Mouse (Mus musculus) ES-Bruce4 (cell line): ENCODE measurements around the gene Kifc3. TPM values are rescaled to one million over a fixed set of nuclear protein-coding genes. Genes with fewer than 3 reads are reported as not detected.
A peak's percentile ranks its signal among the peaks of the same experiment; 100 is the strongest.

ENCODE experiments used
- H3K27ac ChIP-seq: 2 replicates; pipeline ENCODE4 v1.5.1; 2012; ENCODE audit warnings: low read length, inconsistent platforms; ENCODE audit not compliant: insufficient read depth
- H3K27me3 ChIP-seq: 2 replicates; pipeline ENCODE4 v1.6.1; 2012; ENCODE audit warnings: mild to moderate bottlenecking, low read length, inconsistent platforms; ENCODE audit not compliant: control insufficient read depth, poor library complexity, insufficient read depth, severe bottlenecking
- H3K36me3 ChIP-seq: 2 replicates; pipeline ENCODE4 v1.6.1; 2012; ENCODE audit warnings: inconsistent platforms, mild to moderate bottlenecking, low read length, moderate library complexity; ENCODE audit not compliant: control insufficient read depth, poor library complexity, insufficient read depth, severe bottlenecking
- H3K4me1 ChIP-seq: one replicate; pipeline ENCODE4 v1.8.1; 2011; ENCODE audit warnings: low read length; ENCODE audit not compliant: control insufficient read depth, insufficient read depth
- H3K4me3 ChIP-seq: 2 replicates; pipeline ENCODE4 v1.5.1; 2011; ENCODE audit warnings: low read depth, mild to moderate bottlenecking, low read length
- H3K9ac ChIP-seq: 2 replicates; pipeline ENCODE4 v1.6.1; 2012; ENCODE audit warnings: low read depth, mild to moderate bottlenecking, inconsistent platforms; ENCODE audit not compliant: poor library complexity, severe bottlenecking
- H3K9me3 ChIP-seq: replicated peaks from 2 replicates; pipeline ENCODE4 v1.6.1; 2012; ENCODE audit warnings: mild to moderate bottlenecking, low read length, inconsistent platforms; ENCODE audit not compliant: control insufficient read depth, poor library complexity, insufficient read depth, severe bottlenecking
- CTCF ChIP-seq: IDR thresholded peaks from one replicate; pipeline ENCODE4 v1.8.1; 2011; ENCODE audit warnings: low read depth, low read length
- EP300 ChIP-seq: IDR thresholded peaks from 2 replicates; pipeline ENCODE4 v1.6.1; 2011; ENCODE audit warnings: low read depth, low read length; ENCODE audit not compliant: insufficient read depth
- POLR2A ChIP-seq: IDR thresholded peaks from one replicate; pipeline ENCODE4 v1.8.1; 2011; ENCODE audit warnings: low read length; ENCODE audit not compliant: insufficient read depth
- polyA plus RNA-seq: library from polyadenylated mRNA; stranded (reverse); fragments of >200 nt; gene quantifications from 2 replicates; pipeline ENCODE4 v1.2.4, GENCODE M21; 2011; ENCODE audit warnings: low read depth; ENCODE audit not compliant: missing spikeins, insufficient read depth, insufficient read length

Gene Kifc3
- polyA plus RNA-seq, 1 experiment, result 19.0 TPM

DNA sequence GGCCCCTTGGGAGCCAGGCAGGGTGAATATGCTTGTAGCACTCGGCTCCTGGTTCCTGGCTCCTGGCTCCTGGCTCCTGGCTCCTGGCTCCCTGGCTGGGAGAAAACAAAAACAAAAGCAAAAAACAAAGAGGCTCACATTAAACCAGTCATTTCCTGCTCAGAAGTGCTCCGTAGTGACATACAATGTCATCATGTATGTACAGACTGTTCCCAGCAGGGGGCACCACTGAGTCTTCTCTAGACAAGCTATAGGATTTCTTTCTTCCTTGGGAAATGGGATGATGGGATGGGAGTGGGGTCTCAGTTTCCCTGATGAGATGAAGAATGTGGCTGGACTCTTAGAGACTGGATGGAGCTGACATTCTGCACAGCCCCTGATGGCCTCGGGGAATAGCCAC lies 135.0 kb downstream of the Kifc3 start:
- Histone ChIP-seq H3K36me3 (no peaks in the 10 kb centered on the region), H3K4me3 (no peak overlapping the region), H3K27me3 (no peaks in the 10 kb centered on the region), H3K9me3 (no peaks in the 10 kb centered on the region), H3K9ac (no peak overlapping the region), H3K4me1 (no peaks in the 10 kb centered on the region), H3K27ac (no peak overlapping the region)
- TF ChIP-seq CTCF (peak; percentile 9), EP300 (no peak)

DNA sequence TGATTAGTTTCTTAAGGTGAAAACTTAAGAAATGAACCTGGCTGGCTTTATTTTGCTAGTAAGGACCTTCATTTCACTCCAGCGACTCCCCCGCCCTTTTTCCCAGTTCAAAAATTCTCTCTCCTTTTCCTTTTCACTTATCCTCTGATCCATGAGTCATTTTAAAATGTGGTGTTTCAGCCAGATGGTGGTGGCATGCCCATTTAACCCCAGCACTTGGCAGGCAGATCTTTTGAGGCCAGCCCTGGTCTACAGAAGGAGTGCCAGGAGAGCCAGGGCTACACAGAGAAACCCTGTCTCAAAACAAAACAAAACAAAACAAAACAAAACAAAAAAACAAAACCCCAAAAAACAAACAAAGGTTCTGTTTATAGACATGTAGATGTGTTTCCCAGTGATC lies 138.1 kb downstream of the Kifc3 start:
- no peak for TF ChIP-seq POLR2A
- no peak for TF ChIP-seq CTCF
- no peak for TF ChIP-seq EP300
- H3K36me3 ChIP-seq, result no peaks in the 10 kb centered on the region
- no peaks in the 10 kb centered on the region for H3K9me3 ChIP-seq
- H3K27me3 ChIP-seq, result no peaks in the 10 kb centered on the region
- H3K4me1 ChIP-seq, result no peaks in the 10 kb centered on the region
- no peak overlapping the region for H3K9ac ChIP-seq
- no peak overlapping the region for H3K4me3 ChIP-seq
- H3K27ac ChIP-seq, result no peak overlapping the region

DNA sequence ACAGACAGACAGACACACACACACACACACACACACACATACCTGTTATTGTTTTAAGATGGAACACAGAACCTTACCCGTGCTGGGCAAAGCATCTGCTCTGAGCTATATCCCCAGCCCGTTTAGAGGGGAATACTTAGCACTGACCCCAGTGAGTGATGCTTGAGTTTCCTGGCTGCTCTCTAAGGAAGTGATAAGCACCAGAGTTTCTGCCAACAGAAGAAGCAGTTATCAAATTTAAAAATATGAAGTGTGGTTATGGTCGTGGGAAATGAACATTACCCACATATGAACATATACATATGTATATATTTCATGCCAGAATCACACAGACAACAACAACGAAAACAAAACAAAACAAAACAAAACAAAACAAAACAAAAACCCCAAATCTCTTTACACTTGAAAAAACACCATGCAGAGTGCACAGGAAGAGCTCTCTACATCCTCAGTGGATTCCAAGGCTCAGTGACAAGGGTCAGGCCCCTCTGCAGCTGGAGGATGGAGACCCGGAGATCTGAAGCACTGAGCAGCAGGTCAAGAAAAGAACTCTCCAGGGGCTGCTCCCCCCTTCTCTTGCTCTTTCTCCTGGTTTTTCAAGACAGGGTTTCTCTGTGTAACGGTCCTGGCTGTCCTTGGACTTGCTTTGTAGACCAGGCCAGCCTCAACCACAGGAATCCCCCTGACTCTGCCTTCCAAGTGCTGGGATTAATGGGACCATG lies 142.6 kb downstream of the Kifc3 start:
- H3K27ac ChIP-seq, result no peak overlapping the region

DNA sequence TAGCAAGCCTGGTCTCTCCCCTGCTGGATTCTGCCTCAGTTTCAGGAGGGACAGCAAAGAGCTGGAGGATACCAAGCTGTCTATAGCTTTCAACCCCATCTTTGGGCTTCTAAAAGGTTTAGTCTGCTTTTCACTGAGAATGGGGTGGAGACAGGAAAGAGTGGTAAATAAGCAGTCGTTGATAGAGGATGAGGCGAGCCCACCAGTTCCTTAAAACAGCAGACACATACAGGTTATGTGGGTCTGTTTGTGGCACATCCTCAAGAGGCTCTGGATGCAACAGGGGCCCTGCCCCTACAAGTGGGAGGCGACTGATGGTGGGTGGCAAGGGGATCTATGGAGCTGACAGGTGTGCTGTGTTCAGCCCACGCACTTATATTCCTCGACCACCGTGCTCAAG lies 144.0 kb downstream of the Kifc3 start:
- H3K27me3 ChIP-seq, result no peaks in the 10 kb centered on the region
- no peaks in the 10 kb centered on the region for H3K4me1 ChIP-seq
- no peak overlapping the region for H3K4me3 ChIP-seq
- H3K36me3 ChIP-seq, result no peaks in the 10 kb centered on the region
- no peak overlapping the region for H3K27ac ChIP-seq
- no peaks in the 10 kb centered on the region for H3K9me3 ChIP-seq
- no peak for TF ChIP-seq POLR2A
- no peak for TF ChIP-seq EP300
- TF ChIP-seq CTCF, result no peak
- H3K9ac ChIP-seq, result no peak overlapping the region

More for the DNA sequence above, 142.6 kb downstream of the Kifc3 start:
- no peak overlapping the region for H3K4me3 ChIP-seq
- no peaks in the 10 kb centered on the region for H3K27me3 ChIP-seq
- TF ChIP-seq EP300, result no peak
- no peak for TF ChIP-seq CTCF
- no peak for TF ChIP-seq POLR2A
- no peaks in the 10 kb centered on the region for H3K36me3 ChIP-seq
- H3K9ac ChIP-seq, result no peak overlapping the region
- no peaks in the 10 kb centered on the region for H3K9me3 ChIP-seq
- H3K4me1 ChIP-seq, result no peaks in the 10 kb centered on the region

DNA sequence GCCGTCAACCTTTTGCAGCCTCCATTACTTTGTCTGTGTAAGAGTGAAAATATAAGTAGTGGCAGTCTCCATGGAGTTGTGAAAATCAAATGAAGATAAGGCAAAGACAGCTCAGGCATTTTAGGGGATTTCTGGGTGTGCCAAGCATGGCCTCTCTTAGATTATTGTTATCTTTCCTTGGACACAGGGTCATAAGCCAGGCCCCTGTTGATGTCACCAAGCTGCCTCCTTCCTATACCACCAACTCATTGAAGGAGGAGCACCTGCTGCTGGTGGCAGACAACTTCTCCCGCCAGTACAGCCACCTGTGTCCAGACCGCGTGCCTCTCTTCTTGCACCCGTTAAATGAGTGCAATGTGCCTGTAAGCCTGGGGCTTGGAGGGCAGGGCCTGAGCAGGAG lies 146.2 kb downstream of the Kifc3 start:
- Histone ChIP-seq H3K27me3 (no peaks in the 10 kb centered on the region), H3K27ac (no peak overlapping the region)
- no peak for TF ChIP-seq CTCF
- no peak for TF ChIP-seq EP300
- TF ChIP-seq POLR2A, result no peak

DNA sequence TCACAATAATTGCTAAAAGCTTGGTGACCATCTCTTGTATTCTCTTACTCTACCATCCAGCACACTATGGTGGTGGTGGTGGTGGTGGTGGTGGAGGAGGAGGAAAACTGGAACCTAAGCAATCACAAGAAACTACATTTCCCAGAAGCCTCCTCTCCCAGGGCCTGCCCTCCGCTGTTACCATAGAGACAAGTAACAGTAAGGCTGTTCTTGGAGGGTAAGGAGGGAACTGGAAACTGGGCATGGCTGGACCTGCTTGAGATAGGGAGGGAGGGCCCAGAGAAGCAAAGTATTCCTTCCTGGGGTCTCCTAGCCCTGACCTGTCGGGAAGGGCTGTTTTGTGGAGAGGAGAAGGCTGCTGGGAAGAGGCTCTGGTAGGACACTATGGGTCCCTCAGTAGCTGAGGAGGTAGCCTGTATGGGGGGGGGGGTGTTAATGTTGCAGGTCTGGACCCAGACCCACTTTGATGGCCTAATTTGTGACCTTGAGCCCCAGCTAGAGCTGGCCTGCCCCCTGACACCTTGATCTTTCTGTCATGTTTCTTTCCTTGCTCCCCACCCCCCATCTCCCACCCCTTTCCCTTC lies 147.6 kb downstream of the Kifc3 start, which contains the start of gene Drc7:
Drc7 (plus strand) TSS at position 177 of the 584 bp plus-strand sequence.
- Histone ChIP-seq H3K4me3 (no peak within 1 kb of the TSS), H3K9ac (no peak within 1 kb of the TSS)
- TF ChIP-seq CTCF (no peak), EP300 (no peak), POLR2A (no peak)

More for the DNA sequence above, 146.2 kb downstream of the Kifc3 start:
- Histone ChIP-seq H3K4me3 (no peak overlapping the region), H3K9me3 (no peaks in the 10 kb centered on the region), H3K4me1 (no peaks in the 10 kb centered on the region), H3K36me3 (no peaks in the 10 kb centered on the region), H3K9ac (no peak overlapping the region)

More for the DNA sequence above, 147.6 kb downstream of the Kifc3 start, which contains the start of gene Drc7:
- Histone ChIP-seq H3K27ac (no peak within 1 kb of the TSS), H3K4me1 (no peaks in the 10 kb centered on the region), H3K36me3 (no peaks in the 10 kb centered on the region), H3K9me3 (no peaks in the 10 kb centered on the region), H3K27me3 (no peaks in the 10 kb centered on the region)
